Mouse (Mus musculus) cerebellum, adult 11 months (tissue): Measurements from ENCODE around the gene Tmem120a.

Experiments used
- DNase-seq: peaks from one replicate; pipeline ENCODE4 v3.0.0; 2022

The Tmem120a gene

GRCm38 (mm10) chr5:135705383-135705782 lies 38.9 kb downstream of the Tmem120a start:
- DNase-seq, result no peak

GRCm38 (mm10) chr5:135703431-135703830 lies 40.8 kb downstream of the Tmem120a start:
- no peak for DNase-seq

GRCm38 (mm10) chr5:135702682-135703192 lies 41.5 kb downstream of the Tmem120a start:
- DNase-seq, result no peak

GRCm38 (mm10) chr5:135702190-135702589 lies 42.1 kb downstream of the Tmem120a start:
- no peak for DNase-seq

- no peak for DNase-seq
Measured at GRCm38 (mm10) chr5:135701601-135702000, 42.6 kb downstream of the Tmem120a start.

GRCm38 (mm10) chr5:135697711-135698111 lies 46.5 kb downstream of the Tmem120a start:
- DNase-seq, result no peak

GRCm38 (mm10) chr5:135695277-135695721 lies 48.9 kb downstream of the Tmem120a start:
- DNase-seq, result no peak

- no peak for DNase-seq
Measured at GRCm38 (mm10) chr5:135693281-135693853, 50.9 kb downstream of the Tmem120a start.

- no peak for DNase-seq
Measured at GRCm38 (mm10) chr5:135691266-135691665, 53.0 kb downstream of the Tmem120a start.

- DNase-seq, result no peak
Measured at GRCm38 (mm10) chr5:135690401-135690800, 53.8 kb downstream of the Tmem120a start.
